8 mouse cellular contexts compared by ENCODE assay signal in genomic region chr1:55161895-55162294, GRCm38 (mm10). TPM values are rescaled to one million over a fixed set of nuclear protein-coding genes. Genes with fewer than 3 reads are reported as not detected.
A peak's percentile ranks its signal among the peaks of the same experiment; 100 is the strongest.
DNase-seq lines count a peak whose midpoint lies in the region; ATAC-seq lines count a peak whose summit lies in the region.

No protein-coding gene starts in this region.

- no peak overlapping the region for H3K9ac ChIP-seq in neural tube, embryonic 11.5 days (ENCODE audit: low read length)
- no peak overlapping the region for H3K9ac ChIP-seq in forebrain, embryonic 14.5 days (ENCODE audit: low read length)

- no peaks in the 10 kb centered on the region for H3K27me3 ChIP-seq in neural tube, embryonic 11.5 days (ENCODE audit: control insufficient read depth, insufficient read depth, low read length)
- H3K27me3 ChIP-seq in forebrain, embryonic 14.5 days (replicated peaks; ENCODE audit: control insufficient read depth, insufficient read depth, low read length), result no peaks in the 10 kb centered on the region

- peak; percentile 57 for DNase-seq in CD4-positive, CD25-positive, alpha-beta regulatory T cell, adult 2 months (ENCODE audit: low read depth, low spot score)
- peak; percentile 32 for DNase-seq in neural tube, embryonic 11.5 days (ENCODE audit: low spot score)
- no peak for DNase-seq in neural tube, embryonic 10.5 days (ENCODE audit: extremely low spot score, low spot score)
- no peak for DNase-seq in forebrain, embryonic 14.5 days (ENCODE audit: low spot score)
- DNase-seq in ovary, postnatal 36 days (ENCODE audit: low spot score), result no peak
- DNase-seq in right cerebral cortex, postnatal 36 days (ENCODE audit: low spot score in 2 of 2), result no peak

- no peaks in the 10 kb centered on the region; the same call in 1 of the 2 replicates for H3K36me3 ChIP-seq in neural tube, embryonic 11.5 days (ENCODE audit: control insufficient read depth, insufficient read depth, low read length)
- peaks cover 14% of the 10 kb centered on the region for H3K36me3 ChIP-seq in forebrain, embryonic 14.5 days (ENCODE audit: control insufficient read depth, insufficient read depth, low read length)

- no peak overlapping the region for H3K27ac ChIP-seq in neural tube, embryonic 11.5 days (ENCODE audit: low read depth, low read length)
- H3K27ac ChIP-seq in forebrain, embryonic 14.5 days (ENCODE audit: low read depth, low read length), result 0 out of 2 replicates have a peak overlapping the region, but pooled peaks have one; percentile 22

- no peaks in the 10 kb centered on the region for H3K4me1 ChIP-seq in neural tube, embryonic 11.5 days (ENCODE audit: control insufficient read depth, insufficient read depth, low read length)
- no peaks in the 10 kb centered on the region for H3K4me1 ChIP-seq in forebrain, embryonic 14.5 days (ENCODE audit: control insufficient read depth, insufficient read depth, low read length)

- no peak for ATAC-seq in CD4-positive, CD25-positive, alpha-beta regulatory T cell, adult 4 months
- no peak for ATAC-seq in neural tube, embryonic 11.5 days (ENCODE audit: insufficient read depth, low FRiP score, low TSS enrichment)
- peak; percentile 33 for ATAC-seq in forebrain, embryonic 14.5 days
- ATAC-seq in megakaryocyte progenitor cell, adult 5-6 weeks (replicated peaks; ENCODE audit: poor library complexity), result peak; percentile 81

- no peak overlapping the region for H3K4me2 ChIP-seq in neural tube, embryonic 11.5 days (ENCODE audit: low read depth)
- no peak overlapping the region for H3K4me2 ChIP-seq in forebrain, embryonic 14.5 days (ENCODE audit: low read length)

- H3K9me3 ChIP-seq in neural tube, embryonic 11.5 days (ENCODE audit: control insufficient read depth, low read length), result no peaks in the 10 kb centered on the region
- no peaks in the 10 kb centered on the region for H3K9me3 ChIP-seq in forebrain, embryonic 14.5 days (replicated peaks; ENCODE audit: control insufficient read depth, low read length)

- H3K4me3 ChIP-seq in neural tube, embryonic 11.5 days (ENCODE audit: low read depth, low read length), result no peak overlapping the region
- no peak overlapping the region for H3K4me3 ChIP-seq in forebrain, embryonic 14.5 days (ENCODE audit: low read depth, low read length)

- WGBS in neural tube, embryonic 11.5 days, result 72% methylated on average over 7 of the region's 7 CpGs
- 63% methylated on average over 7 of the region's 7 CpGs for WGBS in forebrain, embryonic 14.5 days

RNA-seq across cellular contexts. Expression of gene Mob4, which starts 30.9 kb away (rescaled TPM):
- polyA plus RNA-seq in CD4-positive, CD25-positive, alpha-beta regulatory T cell, adult 4 months (2017; shearing (Covaris generic)), result 100 to 1,000 TPM; 114 to 124 TPM
- polyA plus RNA-seq in neural tube, embryonic 11.5 days (2014; fragmentation: Nextera tagmentation; extraction: Ambion mirVana), result 141 and 145 TPM in 2 replicates
- 173 and 187 TPM in 2 replicates for polyA plus RNA-seq in forebrain, embryonic 14.5 days (2014; fragmentation: Nextera tagmentation; extraction: Ambion mirVana)
- total RNA-seq in megakaryocyte progenitor cell, adult 5-6 weeks (2015), result 50.1 and 52.7 TPM in 2 replicates
- total RNA-seq in megakaryocyte progenitor cell, adult 5-6 weeks (2017), result 35.1 and 37.7 TPM in 2 replicates

Comparison
In these comparisons a context has a peak if more than half of its experiments do, and no peak if none do; other contexts are left out.
1. DNase-seq: peak in CD4-positive, CD25-positive, alpha-beta regulatory T cell, adult 2 months (single experiment) and neural tube, embryonic 11.5 days (single experiment); none in neural tube, embryonic 10.5 days (single experiment), forebrain, embryonic 14.5 days (single experiment), ovary, postnatal 36 days (single experiment) and right cerebral cortex, postnatal 36 days (0 of 2).
2. ATAC-seq: peak in forebrain, embryonic 14.5 days (single experiment) and megakaryocyte progenitor cell, adult 5-6 weeks (single experiment); none in CD4-positive, CD25-positive, alpha-beta regulatory T cell, adult 4 months (single experiment) and neural tube, embryonic 11.5 days (single experiment).